Mouse (Mus musculus) liver (tissue): ENCODE data around the gene Itgax.
"Not testable (repeated sequence)": the region's sequence is repeated elsewhere in the genome, so short reads cannot be mapped to it uniquely, and the experiment has no call there.

Experiments
- DNase-seq: peaks from one replicate; pipeline ENCODE4 v3.0.0-alpha.2; 2020; ENCODE audit warnings: mixed read lengths

The Itgax gene

GRCm38 (mm10) chr7:128128741-128129720 is at the start of gene Itgax:
Gene Itgax (plus strand): TSS chr7:128129547.
- no peak for DNase-seq

- DNase-seq: no peak
Measured at GRCm38 (mm10) chr7:128080012-128080411, 49.3 kb upstream of the Itgax start.

- DNase-seq: no peak
Measured at GRCm38 (mm10) chr7:128089141-128089540, 40.2 kb upstream of the Itgax start.

GRCm38 (mm10) chr7:128098135-128098534 is 31.2 kb upstream of the Itgax start:
- DNase-seq: no peak

GRCm38 (mm10) chr7:128100742-128101357 is 28.5 kb upstream of the Itgax start:
- DNase-seq: no peak

GRCm38 (mm10) chr7:128105246-128105645 is 24.1 kb upstream of the Itgax start:
- no peak for DNase-seq

GRCm38 (mm10) chr7:128107462-128107861 is 21.9 kb upstream of the Itgax start:
- no peak for DNase-seq

GRCm38 (mm10) chr7:128110314-128110713 is 19.0 kb upstream of the Itgax start:
- no peak for DNase-seq

- no peak for DNase-seq
Measured at GRCm38 (mm10) chr7:128112131-128112530, 17.2 kb upstream of the Itgax start.

- DNase-seq: no peak
Measured at GRCm38 (mm10) chr7:128114371-128115105, 14.8 kb upstream of the Itgax start.

- no peak for DNase-seq
Measured at GRCm38 (mm10) chr7:128115211-128115958, 14.0 kb upstream of the Itgax start.

- no peak for DNase-seq
Measured at GRCm38 (mm10) chr7:128116396-128116795, 13.0 kb upstream of the Itgax start.

GRCm38 (mm10) chr7:128119726-128120490 is 9.4 kb upstream of the Itgax start:
- DNase-seq: no peak

GRCm38 (mm10) chr7:128132148-128132547 is 2.8 kb downstream of the Itgax start:
- no peak for DNase-seq

GRCm38 (mm10) chr7:128133596-128133995 is 4.2 kb downstream of the Itgax start:
- DNase-seq: no peak

GRCm38 (mm10) chr7:128136927-128137326 is 7.6 kb downstream of the Itgax start:
- no peak for DNase-seq

GRCm38 (mm10) chr7:128139611-128140010 is 10.3 kb downstream of the Itgax start:
- DNase-seq: no peak

- DNase-seq: no peak
Measured at GRCm38 (mm10) chr7:128150970-128151369, 21.6 kb downstream of the Itgax start.

- no peak for DNase-seq
Measured at GRCm38 (mm10) chr7:128154076-128154475, 24.7 kb downstream of the Itgax start, which contains the start of gene Itgad. Gene Itgad (plus strand): TSS chr7:128154376.

- no peak for DNase-seq
Measured at GRCm38 (mm10) chr7:128154924-128155323, 25.6 kb downstream of the Itgax start.

- not testable (repeated sequence) for DNase-seq
Measured at GRCm38 (mm10) chr7:128158688-128159354, 29.5 kb downstream of the Itgax start.
